Mouse (Mus musculus): Measurements from ENCODE around the gene Cops2. TPM values are rescaled to one million over a fixed set of nuclear protein-coding genes. Genes with fewer than 3 reads are reported as not detected.

Gene Cops2
- 65.2 and 67.9 TPM in 2 replicates for polyA plus RNA-seq (2015; fragmentation: Nextera tagmentation; extraction: Ambion mirVana)

DNA sequence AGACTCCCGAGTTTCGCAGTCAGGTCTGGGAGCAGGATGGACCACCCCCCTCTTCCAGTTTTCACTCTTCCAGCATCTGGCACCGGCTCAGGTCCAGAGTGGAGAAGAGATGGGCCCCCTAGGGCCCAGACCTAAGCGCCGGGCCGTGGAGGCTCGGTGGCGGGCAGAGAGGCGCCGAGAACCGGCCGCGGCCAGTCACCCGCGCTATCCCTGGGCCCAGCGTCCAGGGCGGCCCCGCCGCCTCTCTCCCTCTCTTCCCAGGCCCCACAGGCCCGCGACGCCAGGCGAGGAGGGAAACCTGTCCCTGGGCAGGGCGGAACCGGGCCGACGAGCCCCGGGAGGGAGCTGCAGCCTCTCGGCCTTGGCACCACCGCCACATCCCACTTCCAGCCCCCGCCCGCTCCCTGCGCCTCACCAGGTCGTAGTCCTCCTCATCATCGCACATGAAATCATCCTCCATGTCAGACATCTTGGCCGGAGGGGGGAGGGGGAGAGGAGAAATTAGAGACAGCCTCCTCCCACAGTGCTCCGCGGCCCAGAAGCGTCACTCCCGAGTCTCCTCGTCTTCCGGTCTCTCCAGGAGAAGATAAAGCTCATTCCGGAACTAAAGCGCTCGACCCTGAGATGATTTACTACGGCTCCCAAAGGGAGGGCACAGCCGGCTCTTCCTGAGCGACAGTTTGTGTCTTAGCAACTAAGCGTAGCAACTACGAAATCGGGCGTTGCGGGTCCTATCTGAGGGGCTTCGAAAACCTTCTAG is at the start of gene Cops2, which contains the start of gene Galk2:
Gene Cops2, minus strand, starts transcription at position 619 of the 760 bp plus-strand sequence.
Gene Galk2, plus strand, starts transcription at position 589 of the 760 bp plus-strand sequence.
- H3K9ac ChIP-seq (ENCODE audit: low read depth, low read length) = peak within 1 kb of the TSS; percentile 95
- peak; percentile 99 for ATAC-seq (replicated peaks; ENCODE audit: low FRiP score, low read depth)
- TF ChIP-seq CTCF (IDR thresholded peaks at IDR 0.05; ENCODE audit: low read depth) = no peak
- H3K27ac ChIP-seq = peak within 1 kb of the TSS; percentile 83
- H3K4me1 ChIP-seq (replicated peaks; ENCODE audit: insufficient read depth, low read length) = no peaks in the 10 kb centered on the region
- H3K4me2 ChIP-seq (ENCODE audit: low read length) = peak within 1 kb of the TSS; percentile 86
- peak; percentile 99 for DNase-seq (ENCODE audit: low spot score)
- H3K9me3 ChIP-seq (replicated peaks; ENCODE audit: low read length) = no peaks in the 10 kb centered on the region
- H3K4me3 ChIP-seq (replicated peaks; ENCODE audit: low read depth, low read length) = peak within 1 kb of the TSS; percentile 97
- H3K27me3 ChIP-seq (ENCODE audit: insufficient read depth, low read length) = no peaks in the 10 kb centered on the region
- under 1% methylated on average over 47 of the region's 54 CpGs for WGBS
- H3K36me3 ChIP-seq (ENCODE audit: insufficient read depth, low read length) = no peaks in the 10 kb centered on the region

DNA sequence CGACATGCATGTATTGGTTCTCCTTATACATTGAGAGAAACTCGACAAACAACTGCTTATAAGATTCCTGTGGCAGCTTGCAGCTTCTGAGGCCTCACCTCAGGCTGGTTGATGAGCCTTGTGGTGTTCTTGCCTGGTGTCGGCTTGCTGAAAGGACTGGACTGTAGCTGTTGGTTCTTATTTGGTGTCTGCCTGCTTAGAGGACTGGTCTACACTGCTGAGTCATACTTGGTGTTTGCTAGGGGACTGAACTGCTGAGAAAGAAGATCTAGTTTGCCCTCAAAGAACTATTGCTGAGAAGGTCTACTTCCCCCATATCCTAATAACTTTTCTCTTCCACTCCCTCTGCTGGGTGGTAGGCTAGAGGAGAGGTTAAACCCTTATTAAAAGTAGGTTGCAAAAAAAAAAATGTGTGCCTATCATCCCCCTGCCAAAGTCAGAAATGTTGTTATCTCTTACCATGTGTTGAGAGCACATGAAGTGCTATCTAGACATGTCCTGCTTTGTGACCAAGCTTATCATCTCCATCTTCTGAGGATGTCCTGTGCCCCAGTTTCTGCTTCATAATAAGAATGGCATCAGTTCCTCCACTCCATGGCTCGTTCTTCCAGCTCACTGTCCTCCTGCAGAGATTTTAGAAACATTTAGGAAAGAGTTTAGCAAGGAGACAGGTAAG is 48.8 kb upstream of the Cops2 start:
- Histone ChIP-seq H3K4me3 (replicated peaks; ENCODE audit: low read depth, low read length) (no peak overlapping the region), H3K27ac (no peak overlapping the region), H3K9ac (ENCODE audit: low read depth, low read length) (no peak overlapping the region), H3K9me3 (replicated peaks; ENCODE audit: low read length) (no peaks in the 10 kb centered on the region), H3K4me1 (replicated peaks; ENCODE audit: insufficient read depth, low read length) (no peaks in the 10 kb centered on the region), H3K36me3 (ENCODE audit: insufficient read depth, low read length) (0 out of 2 replicates have a peak, but pooled peaks cover 4% of the 10 kb centered on the region), H3K27me3 (ENCODE audit: insufficient read depth, low read length) (no peaks in the 10 kb centered on the region), H3K4me2 (ENCODE audit: low read length) (no peak overlapping the region)
- ATAC-seq (replicated peaks; ENCODE audit: low FRiP score, low read depth) = no peak
- TF ChIP-seq CTCF (IDR thresholded peaks at IDR 0.05; ENCODE audit: low read depth) = no peak
- 84% methylated on average over 4 of the region's 4 CpGs for WGBS
- DNase-seq (ENCODE audit: low spot score) = no peak

DNA sequence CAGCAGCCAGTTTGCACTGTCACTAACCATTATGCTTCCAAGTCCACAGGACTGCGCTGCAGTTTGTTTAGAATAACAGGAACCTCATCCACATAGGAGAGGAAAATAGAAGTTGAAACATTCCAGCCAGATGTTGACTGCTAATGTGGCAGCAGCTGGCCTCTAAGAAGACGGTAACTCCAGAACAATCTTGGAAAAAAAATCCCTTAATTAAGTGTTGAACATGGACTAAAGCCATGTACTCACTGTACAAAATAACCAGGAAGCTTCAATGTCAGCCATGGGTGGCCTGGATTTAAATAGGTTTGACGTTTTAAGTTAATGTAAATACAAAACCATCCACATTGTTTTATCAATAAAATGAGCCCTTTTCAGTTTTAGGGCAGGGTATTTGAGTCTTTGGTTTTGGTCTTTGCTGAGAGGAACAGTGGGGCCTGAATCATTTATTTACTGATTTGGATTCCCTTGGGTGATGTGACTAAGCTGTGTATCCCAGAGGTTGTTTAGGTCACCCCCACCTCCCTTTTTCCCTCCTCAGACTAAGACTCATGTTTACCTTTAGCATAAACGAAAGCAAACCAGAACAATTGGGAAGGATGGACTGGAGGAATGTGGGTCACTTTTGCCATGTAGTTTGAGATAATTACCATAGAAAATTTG is 47.6 kb upstream of the Cops2 start:
- H3K4me2 ChIP-seq (ENCODE audit: low read length) = no peak overlapping the region
- H3K9ac ChIP-seq (ENCODE audit: low read depth, low read length) = no peak overlapping the region
- H3K9me3 ChIP-seq (replicated peaks; ENCODE audit: low read length) = no peaks in the 10 kb centered on the region
- no peak for DNase-seq (ENCODE audit: low spot score)
- TF ChIP-seq CTCF (IDR thresholded peaks at IDR 0.05; ENCODE audit: low read depth) = no peak
- H3K27me3 ChIP-seq (ENCODE audit: insufficient read depth, low read length) = no peaks in the 10 kb centered on the region
- H3K27ac ChIP-seq = no peak overlapping the region
- H3K4me3 ChIP-seq (replicated peaks; ENCODE audit: low read depth, low read length) = no peak overlapping the region
- 0 out of 2 replicates have a peak, but pooled peaks cover 5% of the 10 kb centered on the region for H3K36me3 ChIP-seq (ENCODE audit: insufficient read depth, low read length)
- H3K4me1 ChIP-seq (replicated peaks; ENCODE audit: insufficient read depth, low read length) = no peaks in the 10 kb centered on the region
- WGBS = 79% methylated on average over 4 of the region's 4 CpGs
- ATAC-seq (replicated peaks; ENCODE audit: low FRiP score, low read depth) = no peak

DNA sequence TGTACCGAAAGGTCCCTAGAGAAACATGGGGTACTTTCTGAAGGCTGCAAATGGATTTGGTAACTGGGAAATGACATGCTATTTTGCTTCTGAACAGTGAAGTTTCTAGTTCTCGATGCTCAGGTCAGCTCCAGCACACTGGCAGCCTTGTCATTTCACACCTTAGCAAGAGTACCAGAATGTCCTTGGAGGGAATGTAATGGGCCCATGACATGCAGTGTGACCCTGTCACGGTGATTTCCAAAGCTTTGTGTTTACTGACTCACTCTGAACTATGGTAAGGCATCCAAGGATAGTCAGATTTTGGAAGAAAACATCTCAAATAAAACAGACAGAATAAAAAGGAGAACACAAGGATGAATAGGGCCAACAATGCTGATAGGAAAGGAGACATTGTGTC is 42.5 kb upstream of the Cops2 start:
- Histone ChIP-seq H3K27ac (no peak overlapping the region), H3K27me3 (ENCODE audit: insufficient read depth, low read length) (no peaks in the 10 kb centered on the region), H3K4me3 (replicated peaks; ENCODE audit: low read depth, low read length) (no peak overlapping the region), H3K9me3 (replicated peaks; ENCODE audit: low read length) (no peaks in the 10 kb centered on the region), H3K4me2 (ENCODE audit: low read length) (no peak overlapping the region), H3K4me1 (replicated peaks; ENCODE audit: insufficient read depth, low read length) (no peaks in the 10 kb centered on the region), H3K36me3 (ENCODE audit: insufficient read depth, low read length) (peaks cover 17% of the 10 kb centered on the region; the same call in 1 of the 2 replicates), H3K9ac (ENCODE audit: low read depth, low read length) (no peak overlapping the region)
- ATAC-seq (replicated peaks; ENCODE audit: low FRiP score, low read depth) = no peak
- DNase-seq (ENCODE audit: low spot score) = no peak
- 92% methylated on average over 3 of the region's 3 CpGs for WGBS
- TF ChIP-seq CTCF (IDR thresholded peaks at IDR 0.05; ENCODE audit: low read depth) = no peak

DNA sequence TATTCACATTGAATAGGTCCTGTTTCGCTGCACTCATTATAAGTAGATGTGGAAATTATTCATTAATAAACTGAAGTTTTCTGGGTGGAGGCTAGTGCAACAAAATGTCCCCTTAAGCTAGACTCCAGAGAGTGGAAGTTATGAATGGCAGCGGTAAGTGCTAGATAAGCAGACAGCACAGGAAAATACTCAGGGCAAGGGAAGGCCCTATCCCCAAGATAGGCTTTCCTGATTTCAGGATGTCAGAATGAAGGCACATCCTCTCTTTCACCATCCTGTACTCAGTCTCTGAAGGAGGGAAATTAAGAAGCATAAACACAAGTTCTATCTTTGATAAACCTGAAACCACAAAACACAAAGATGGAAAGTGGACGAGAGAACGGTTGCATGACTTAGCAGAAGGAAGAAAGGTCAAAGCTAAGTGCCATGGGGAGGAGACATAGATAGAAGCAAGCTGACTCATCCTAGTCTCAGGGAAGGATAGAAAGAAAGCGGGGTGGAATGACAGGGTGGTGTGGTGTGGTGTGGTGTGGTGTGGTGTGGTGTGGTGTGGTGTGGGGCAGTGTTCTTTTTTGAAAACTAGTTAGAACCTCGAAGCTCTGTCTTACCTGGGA is 42.0 kb upstream of the Cops2 start:
- H3K36me3 ChIP-seq (ENCODE audit: insufficient read depth, low read length) = peaks cover 17% of the 10 kb centered on the region; the same call in 1 of the 2 replicates
- DNase-seq (ENCODE audit: low spot score) = no peak
- H3K9ac ChIP-seq (ENCODE audit: low read depth, low read length) = no peak overlapping the region
- H3K4me3 ChIP-seq (replicated peaks; ENCODE audit: low read depth, low read length) = no peak overlapping the region
- WGBS = 81% methylated on average over 6 of the region's 6 CpGs
- H3K27ac ChIP-seq = no peak overlapping the region
- H3K4me2 ChIP-seq (ENCODE audit: low read length) = no peak overlapping the region
- no peaks in the 10 kb centered on the region for H3K27me3 ChIP-seq (ENCODE audit: insufficient read depth, low read length)
- ATAC-seq (replicated peaks; ENCODE audit: low FRiP score, low read depth) = no peak
- no peaks in the 10 kb centered on the region for H3K9me3 ChIP-seq (replicated peaks; ENCODE audit: low read length)
- TF ChIP-seq CTCF (IDR thresholded peaks at IDR 0.05; ENCODE audit: low read depth) = no peak
- no peaks in the 10 kb centered on the region for H3K4me1 ChIP-seq (replicated peaks; ENCODE audit: insufficient read depth, low read length)

DNA sequence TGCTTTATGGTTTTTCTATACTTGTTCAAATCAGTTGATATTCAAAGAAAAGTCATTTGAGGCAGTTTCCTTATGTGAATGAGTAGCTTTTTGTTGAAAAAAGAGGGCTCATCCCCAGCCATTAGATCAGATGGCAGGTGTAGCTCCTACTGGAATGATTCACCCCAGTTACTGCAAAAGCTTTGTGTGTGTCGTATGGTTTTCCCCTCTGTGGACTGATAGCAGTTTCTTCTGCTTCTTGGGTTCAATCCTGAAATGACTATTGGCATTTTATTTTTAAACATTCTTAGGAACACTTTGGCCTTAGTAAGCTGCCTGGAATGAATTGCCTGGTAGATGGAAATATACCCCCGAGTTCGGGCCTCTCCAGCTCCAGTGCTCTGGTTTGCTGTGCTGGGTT is 37.4 kb upstream of the Cops2 start:
- no peak for ATAC-seq (replicated peaks; ENCODE audit: low FRiP score, low read depth)
- H3K4me1 ChIP-seq (replicated peaks; ENCODE audit: insufficient read depth, low read length) = no peaks in the 10 kb centered on the region
- H3K4me2 ChIP-seq (ENCODE audit: low read length) = no peak overlapping the region
- 95% methylated on average over 3 of the region's 3 CpGs for WGBS
- no peak for DNase-seq (ENCODE audit: low spot score)
- no peaks in the 10 kb centered on the region for H3K9me3 ChIP-seq (replicated peaks; ENCODE audit: low read length)
- peaks cover 10% of the 10 kb centered on the region; the same call in 1 of the 2 replicates for H3K36me3 ChIP-seq (ENCODE audit: insufficient read depth, low read length)
- TF ChIP-seq CTCF (IDR thresholded peaks at IDR 0.05; ENCODE audit: low read depth) = no peak
- H3K27me3 ChIP-seq (ENCODE audit: insufficient read depth, low read length) = no peaks in the 10 kb centered on the region
- no peak overlapping the region for H3K9ac ChIP-seq (ENCODE audit: low read depth, low read length)
- no peak overlapping the region for H3K27ac ChIP-seq
- H3K4me3 ChIP-seq (replicated peaks; ENCODE audit: low read depth, low read length) = no peak overlapping the region

Measured in kidney, postnatal 0 days (tissue).